Mouse (Mus musculus) megakaryocyte progenitor cell, adult 5-6 weeks (primary cell): ENCODE measurements around the gene Trak2. TPM values are rescaled to one million over a fixed set of nuclear protein-coding genes. Genes with fewer than 3 reads are reported as not detected.
"Not testable (repeated sequence)": the region's sequence is repeated elsewhere in the genome, so short reads cannot be mapped to it uniquely, and the experiment has no call there.

Experiments used
- ATAC-seq: replicated peaks from 2 replicates; pipeline ENCODE4 v1.8.0; 2016; ENCODE audit warnings: mild to moderate bottlenecking, moderate TSS enrichment, inconsistent platforms; ENCODE audit not compliant: poor library complexity
- total RNA-seq, 2 experiments: library from RNA; stranded (forward) in 1 of 2; stranded (reverse) in 1 of 2; fragments of 157-497, 149-512 nt in 1 of 2; fragments of 200-1000 nt in 1 of 2; gene quantifications; 2 replicates each; pipeline versions ENCODE4 v1.2.3 to v1.2.4; 2015 to 2017

Gene Trak2
- total RNA-seq (2015): 27.4 and 32.9 TPM in 2 replicates
- total RNA-seq (2017): 21.4 and 23.4 TPM in 2 replicates

DNA sequence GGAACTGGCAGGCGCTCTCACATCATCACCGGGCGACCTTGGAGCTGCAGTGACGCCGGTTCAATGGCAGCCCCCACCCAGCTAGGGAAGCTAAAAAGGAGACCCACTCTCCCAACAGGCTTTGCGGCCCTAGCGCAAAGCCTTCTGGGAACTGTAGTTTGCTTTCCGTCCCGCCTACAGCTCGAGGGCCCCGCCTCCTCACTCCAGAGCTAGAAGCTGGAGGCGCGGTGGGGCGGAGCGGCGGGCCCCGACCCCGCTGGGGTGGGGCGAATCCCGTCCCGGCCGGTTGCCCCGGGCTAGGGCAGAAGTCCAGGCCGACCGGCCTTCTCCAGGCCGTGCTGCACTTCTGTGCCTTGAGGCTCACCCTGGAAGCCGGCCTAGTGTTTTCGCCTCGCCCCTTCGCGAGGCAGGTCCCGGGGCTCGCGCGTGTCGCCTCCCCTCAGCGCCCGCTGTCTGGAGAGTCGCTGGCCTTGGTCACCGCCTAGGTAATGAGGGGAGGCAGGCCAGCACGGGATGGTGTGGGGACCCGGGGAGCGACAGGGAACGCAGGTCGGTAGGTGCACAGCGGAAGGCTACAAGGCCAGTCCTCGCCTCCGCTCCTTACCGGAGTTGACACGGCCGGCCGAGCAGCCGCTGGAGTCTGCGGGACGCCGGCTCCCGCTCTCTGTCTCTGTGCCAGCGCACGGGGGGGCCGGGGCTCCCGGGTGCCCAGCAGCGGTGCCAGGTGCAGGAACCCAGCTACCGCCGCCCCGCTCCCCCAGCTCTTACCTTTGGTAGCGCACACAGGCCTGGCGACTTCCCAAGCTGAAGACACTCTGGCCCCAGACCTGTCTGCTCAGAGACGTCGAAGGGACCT is at the start of gene Trak2, which contains the start of gene Stradb:
Trak2 (minus strand) TSS at position 65 of the 856 bp plus-strand sequence.
Stradb (plus strand) TSS at position 157 of the 856 bp plus-strand sequence.
- ATAC-seq: peak; percentile 93

DNA sequence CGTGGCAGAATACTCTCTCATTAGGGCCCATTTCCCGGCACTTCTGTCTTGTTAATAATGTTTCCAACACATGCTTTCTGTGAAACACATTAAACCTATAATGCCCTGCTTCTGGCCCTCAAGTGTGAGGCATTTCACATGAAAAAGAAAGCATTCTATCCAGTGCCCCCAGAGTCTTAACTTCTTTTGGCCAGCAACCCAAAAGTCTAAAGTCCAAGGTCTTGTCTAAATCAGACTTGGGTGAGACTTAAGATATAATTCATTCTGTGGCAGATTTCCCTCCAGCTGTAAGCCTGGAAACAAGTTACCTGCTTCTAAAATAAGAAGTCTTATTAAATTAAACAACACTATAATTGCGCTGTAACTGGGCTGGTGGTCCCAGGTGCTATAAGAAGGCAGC is 48.3 kb upstream of the Trak2 start:
- ATAC-seq: no peak

DNA sequence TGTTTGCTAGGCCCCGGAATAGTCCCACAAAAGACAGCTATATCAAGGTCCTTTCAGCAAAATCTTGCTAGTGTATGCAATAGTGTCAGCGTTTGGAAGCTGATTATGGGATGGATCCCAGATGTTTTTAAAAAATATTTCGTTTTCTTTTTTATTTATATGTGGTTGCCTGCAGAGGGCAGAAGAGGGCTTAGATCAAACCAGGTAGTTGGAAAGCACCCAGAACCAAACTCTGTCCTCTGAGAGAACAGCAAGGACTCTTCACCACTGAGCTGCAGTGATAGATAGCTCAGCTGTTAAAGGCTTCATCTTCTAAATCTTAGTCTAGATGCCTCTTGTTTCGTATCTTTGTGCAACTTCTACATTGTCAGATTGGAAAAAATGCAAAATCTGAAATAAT is 36.0 kb upstream of the Trak2 start:
- peak; percentile 73 for ATAC-seq

DNA sequence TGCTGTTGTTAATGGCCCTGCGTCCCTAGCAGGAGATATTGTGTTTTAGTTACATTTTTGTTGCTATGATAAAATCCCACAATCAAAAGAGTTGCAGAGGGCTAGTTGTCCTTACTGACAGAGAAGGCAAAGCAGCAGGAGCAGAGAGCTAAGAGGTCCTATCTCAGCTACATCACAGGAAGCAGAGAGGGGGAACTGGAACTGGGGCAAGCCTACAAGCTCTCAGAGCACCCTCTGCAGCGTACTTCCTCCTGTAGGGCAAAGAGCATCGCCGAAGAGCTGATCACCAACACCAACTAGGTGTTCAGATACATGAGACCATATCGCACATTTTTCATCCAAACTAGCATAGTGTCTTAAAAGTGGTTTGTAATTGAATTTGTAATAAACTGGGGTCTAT is 22.1 kb upstream of the Trak2 start:
- ATAC-seq: peak; percentile 60

DNA sequence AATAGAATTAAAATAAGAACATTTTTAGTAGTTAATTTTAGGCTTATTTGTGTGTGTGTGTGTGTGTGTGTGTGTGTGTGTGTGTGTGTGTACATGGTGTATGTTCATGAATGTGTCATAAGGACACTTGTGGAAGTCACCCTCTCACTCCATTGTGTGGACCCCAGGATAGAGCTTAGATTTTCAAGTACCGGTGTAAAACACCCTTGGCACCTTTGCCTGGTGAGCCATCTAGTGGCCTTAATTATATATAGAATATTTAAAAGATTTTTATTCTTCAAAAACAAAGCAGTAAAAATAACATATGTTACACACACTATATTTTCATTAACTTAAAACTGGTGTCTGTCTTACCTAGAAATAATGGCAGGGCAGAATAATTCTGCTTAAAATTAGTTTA is 20.5 kb upstream of the Trak2 start:
- peak; percentile 46; the same call in 1 of the 2 replicates for ATAC-seq

DNA sequence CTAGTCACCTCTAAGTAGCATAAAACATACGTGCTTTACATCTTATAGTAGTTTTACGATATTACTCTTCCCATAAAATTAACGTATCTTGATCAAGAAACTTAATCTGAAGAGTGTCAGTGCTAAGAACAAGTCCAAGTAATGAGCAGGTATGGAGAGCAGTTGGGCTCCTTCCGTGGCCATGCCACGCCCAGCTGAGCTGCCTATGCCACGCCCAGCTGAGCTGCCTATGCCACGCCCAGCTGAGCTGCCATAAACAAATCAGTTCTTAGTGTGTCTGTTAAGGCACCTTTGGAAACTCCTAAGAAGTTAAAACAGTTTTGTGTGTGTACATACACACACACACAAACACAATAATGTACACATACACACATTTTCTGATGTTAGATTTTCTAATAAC is 19.9 kb upstream of the Trak2 start:
- ATAC-seq: peak; percentile 75

DNA sequence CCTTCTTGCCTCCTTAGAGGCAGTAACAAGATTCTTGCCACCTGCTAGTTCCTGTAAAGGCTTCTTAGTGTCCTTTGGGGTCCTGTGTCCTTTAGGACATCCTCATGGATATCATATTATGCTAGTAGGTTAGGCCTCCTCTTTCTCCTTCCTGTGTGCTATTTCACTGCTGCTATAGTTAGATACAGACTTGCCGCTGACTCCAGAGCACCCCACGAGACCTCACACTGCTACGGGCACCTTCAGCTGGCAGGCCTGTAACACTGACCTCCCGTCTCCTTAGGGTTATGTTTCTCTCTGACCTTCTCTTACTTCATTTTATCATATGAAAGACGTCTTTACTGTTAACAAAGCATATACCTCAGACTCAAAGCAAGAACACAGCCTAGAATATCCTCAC is 11.4 kb upstream of the Trak2 start:
- ATAC-seq: no peak

DNA sequence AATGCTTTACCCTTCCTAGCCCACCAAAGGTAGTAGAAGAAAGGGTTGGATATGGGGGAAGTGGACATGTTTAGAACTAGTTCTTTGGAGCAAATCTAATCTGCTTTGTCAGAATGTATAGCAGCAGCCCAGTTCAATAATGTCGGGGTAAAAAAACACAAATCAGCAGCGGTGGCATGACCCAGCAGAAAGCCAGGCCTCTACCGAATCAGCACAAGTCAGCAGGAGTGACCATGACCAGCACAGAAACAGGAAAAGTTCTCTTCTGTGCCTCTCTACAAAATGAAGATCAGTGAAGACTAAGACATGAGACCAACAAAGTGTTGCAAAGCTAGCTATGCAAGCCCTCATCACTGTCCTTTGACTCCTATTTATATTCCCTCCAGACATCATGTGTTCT is 9.0 kb upstream of the Trak2 start:
- no peak for ATAC-seq

- no peak for ATAC-seq
Measured at GRCm38 (mm10) chr1:58972851-58973365, 322 bp downstream of the Trak2 start.

- no peak for ATAC-seq
Measured at GRCm38 (mm10) chr1:58971097-58971496, 2.1 kb downstream of the Trak2 start.

GRCm38 (mm10) chr1:58970054-58970453 is 3.2 kb downstream of the Trak2 start:
- no peak for ATAC-seq

DNA sequence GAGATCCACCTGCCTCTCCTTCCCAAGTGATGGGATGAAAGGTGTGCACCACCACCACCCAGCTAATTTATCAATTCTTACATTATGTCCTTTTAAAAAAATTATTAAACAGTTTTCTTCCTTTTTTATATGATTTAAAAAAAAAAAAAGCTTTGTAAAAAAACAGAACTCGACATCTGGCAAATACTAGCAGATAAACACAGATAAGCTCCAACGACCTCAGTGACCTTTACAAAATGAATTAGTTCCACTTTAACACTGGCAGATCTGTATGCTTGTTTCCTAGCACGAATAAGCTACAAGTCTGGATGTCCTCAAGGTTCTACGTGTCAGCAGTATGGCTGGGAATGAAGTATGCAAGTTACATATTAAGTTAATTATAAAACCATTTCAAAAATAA is 5.7 kb downstream of the Trak2 start:
- no peak for ATAC-seq

- ATAC-seq: peak; percentile 45
Measured at GRCm38 (mm10) chr1:58962865-58963264, 10.4 kb downstream of the Trak2 start.

DNA sequence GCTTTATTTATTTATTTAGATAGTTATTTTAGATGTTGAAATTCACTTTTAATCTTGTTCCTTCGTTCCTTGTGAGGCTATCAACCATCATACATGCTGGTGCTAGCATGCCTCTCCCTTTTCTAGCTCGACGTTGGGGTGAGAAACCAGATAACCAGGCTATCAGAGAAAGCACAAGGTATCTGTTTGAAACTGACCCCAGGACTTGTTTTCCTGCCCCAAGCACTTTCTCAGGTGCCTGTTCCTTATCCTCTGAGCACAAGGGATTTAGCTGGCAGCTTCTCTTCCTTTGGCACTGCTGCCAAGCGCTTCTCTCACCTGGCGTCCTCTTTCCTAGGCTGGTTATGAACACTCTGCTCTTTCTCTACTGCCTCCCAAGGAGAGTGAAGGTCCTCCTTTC is 10.8 kb downstream of the Trak2 start:
- peak; percentile 79 for ATAC-seq

GRCm38 (mm10) chr1:58961152-58961893 is 11.9 kb downstream of the Trak2 start:
- peak; percentile 21; the same call in 1 of the 2 replicates for ATAC-seq

GRCm38 (mm10) chr1:58959682-58960081 is 13.5 kb downstream of the Trak2 start:
- ATAC-seq: no peak

DNA sequence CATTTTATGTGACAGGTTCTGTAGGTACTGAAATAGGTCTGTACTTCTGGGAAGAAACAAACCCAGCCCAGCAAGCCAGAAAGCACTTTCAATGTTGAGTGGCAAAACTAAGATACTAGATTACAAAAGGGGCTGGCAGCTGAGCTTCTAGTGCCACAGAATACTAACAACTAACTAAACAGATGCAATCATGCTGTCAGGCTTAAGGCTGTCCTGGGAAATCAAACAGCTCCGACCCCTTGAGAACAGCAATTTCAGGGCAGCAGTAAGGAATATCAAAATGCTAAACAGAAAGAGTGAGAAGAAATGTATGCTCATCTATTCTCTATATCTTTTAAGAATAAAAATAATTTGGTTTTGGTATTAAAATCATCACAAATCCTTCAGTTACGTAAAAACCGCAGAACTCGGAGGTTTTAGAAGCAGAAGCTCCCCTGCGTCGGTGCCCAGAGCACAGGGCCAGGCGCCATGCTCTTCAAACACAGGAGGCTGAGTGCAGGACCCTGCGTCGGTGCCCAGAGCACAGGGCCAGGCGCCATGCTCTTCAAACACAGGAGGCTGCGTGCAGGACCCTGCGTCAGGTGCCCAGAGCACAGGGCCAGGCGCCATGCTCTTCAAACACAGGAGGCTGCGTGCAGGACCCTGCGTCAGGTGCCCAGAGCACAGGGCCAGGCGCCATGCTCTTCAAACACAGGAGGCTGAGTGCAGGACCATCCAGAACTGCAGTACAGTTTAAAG is 14.3 kb downstream of the Trak2 start:
- ATAC-seq: not testable (repeated sequence)

- no peak for ATAC-seq
Measured at GRCm38 (mm10) chr1:58957931-58958330, 15.3 kb downstream of the Trak2 start.

GRCm38 (mm10) chr1:58956229-58956628 is 17.0 kb downstream of the Trak2 start:
- peak; percentile 50 for ATAC-seq

GRCm38 (mm10) chr1:58955716-58956115 is 17.5 kb downstream of the Trak2 start:
- ATAC-seq: peak; percentile 27
